Mouse (Mus musculus): ENCODE results near the gene Pde6h. TPM values are rescaled to one million over a fixed set of nuclear protein-coding genes. Genes with fewer than 3 reads are reported as not detected.

The Pde6h gene
- total and polyA plus RNA-seq, 3 experiments, result 0.08 TPM; not detected in 2

- DNase-seq (ENCODE audit: low read depth, low spot score), result no peak
- no peaks in the 10 kb centered on the region for H3K36me3 ChIP-seq (ENCODE audit: control insufficient read depth in 1 of 2, insufficient read depth in 2 of 2, low read length in 2 of 2)
- H3K4me3 ChIP-seq (ENCODE audit: control insufficient read depth in 1 of 2, insufficient read depth in 1 of 2, low read depth in 2 of 2, low read length in 2 of 2), result no peak overlapping the region
- H3K27me3 ChIP-seq (ENCODE audit: control insufficient read depth in 1 of 2, insufficient read depth in 2 of 2, low read length in 2 of 2), result no peaks in the 10 kb centered on the region
- H3K27ac ChIP-seq (ENCODE audit: control insufficient read depth, low read depth, low read length), result no peak overlapping the region
- no peak overlapping the region for H3K9ac ChIP-seq (ENCODE audit: control insufficient read depth, low read depth, low read length, poor library complexity, severe bottlenecking)
- H3K79me2 ChIP-seq (ENCODE audit: control insufficient read depth, insufficient read depth, low read length, poor library complexity), result no peaks in the 10 kb centered on the region
- no peaks in the 10 kb centered on the region for H3K9me3 ChIP-seq (replicated peaks; ENCODE audit: insufficient read depth, low read length)
- no peaks in the 10 kb centered on the region for H3K4me1 ChIP-seq (ENCODE audit: control insufficient read depth in 1 of 2, insufficient read depth in 2 of 2, low read length in 2 of 2)
- TF ChIP-seq CTCF (IDR thresholded peaks at IDR 0.05 in 2 of 3, conservative IDR thresholded peaks at IDR 0.05 in 1 of 3; ENCODE audit: control insufficient read depth in 1 of 3, insufficient read depth in 1 of 3, low read depth in 2 of 3, low read length in 3 of 3, poor library complexity in 1 of 3, severe bottlenecking in 1 of 3) (no peak), EP300 (IDR thresholded peaks at IDR 0.05; ENCODE audit: low read depth in 1 of 2, low read length in 2 of 2) (no peak), BHLHE40 (IDR thresholded peaks at IDR 0.05; ENCODE audit: borderline replicate concordance, low read depth, low read length) (no peak), HCFC1 (IDR thresholded peaks at IDR 0.05; ENCODE audit: low read depth, low read length) (no peak), E2F4 (IDR thresholded peaks at IDR 0.05; ENCODE audit: borderline replicate concordance, low read depth, low read length) (no peak), USF2 (IDR thresholded peaks at IDR 0.05; ENCODE audit: borderline replicate concordance in 1 of 2, insufficient read depth in 1 of 2, low read depth in 1 of 2, low read length in 2 of 2) (no peak), ZMIZ1 (IDR thresholded peaks at IDR 0.05; ENCODE audit: low read depth, low read length) (no peak), KAT2A (conservative IDR thresholded peaks at IDR 0.05; ENCODE audit: low read depth, low read length) (no peak), TAL1 (IDR thresholded peaks at IDR 0.05; ENCODE audit: low read length) (no peak), GABPA (IDR thresholded peaks at IDR 0.05; ENCODE audit: low read depth, low read length) (no peak), MEF2A (IDR thresholded peaks at IDR 0.05; ENCODE audit: extremely low read depth, insufficient replicate concordance, low read depth, low read length, poor library complexity, severe bottlenecking) (no peak), RAD21 (IDR thresholded peaks at IDR 0.05; ENCODE audit: low read depth, low read length) (no peak), POLR2AphosphoS2 (IDR thresholded peaks at IDR 0.05; ENCODE audit: low read length) (no peak), NELFE (IDR thresholded peaks at IDR 0.05; ENCODE audit: low read depth, low read length) (no peak), ZC3H11A (IDR thresholded peaks at IDR 0.05; ENCODE audit: low read depth, low read length) (no peak), TCF12 (IDR thresholded peaks at IDR 0.05; ENCODE audit: low read depth, low read length) (no peak), SMC3 (IDR thresholded peaks at IDR 0.05; ENCODE audit: low read depth, low read length) (no peak), NRF1 (IDR thresholded peaks at IDR 0.05; ENCODE audit: insufficient read depth, low read depth, low read length, poor library complexity, severe bottlenecking) (no peak)
Measured at GRCm38 (mm10) chr6:137004359-137004758, 80.7 kb downstream of the Pde6h start.

- H3K4me1 ChIP-seq (ENCODE audit: control insufficient read depth in 1 of 2, insufficient read depth in 2 of 2, low read length in 2 of 2), result no peaks in the 10 kb centered on the region
- no peaks in the 10 kb centered on the region for H3K79me2 ChIP-seq (ENCODE audit: control insufficient read depth, insufficient read depth, low read length, poor library complexity)
- H3K27ac ChIP-seq (ENCODE audit: control insufficient read depth, low read depth, low read length), result no peak overlapping the region
- no peaks in the 10 kb centered on the region for H3K36me3 ChIP-seq (ENCODE audit: control insufficient read depth in 1 of 2, insufficient read depth in 2 of 2, low read length in 2 of 2)
- TF ChIP-seq MAZ (IDR thresholded peaks at IDR 0.05; ENCODE audit: low read depth, low read length), result no peak
- TF ChIP-seq CHD1 (IDR thresholded peaks at IDR 0.05; ENCODE audit: low read depth, low read length), result no peak
- TF ChIP-seq USF2 (IDR thresholded peaks at IDR 0.05; ENCODE audit: borderline replicate concordance in 1 of 2, insufficient read depth in 1 of 2, low read depth in 1 of 2, low read length in 2 of 2), result no peak
- TF ChIP-seq MXI1 (IDR thresholded peaks at IDR 0.05; ENCODE audit: low read depth, low read length), result no peak
- no peak for TF ChIP-seq E2F4 (IDR thresholded peaks at IDR 0.05; ENCODE audit: borderline replicate concordance, low read depth, low read length)
- no peak for TF ChIP-seq ZC3H11A (IDR thresholded peaks at IDR 0.05; ENCODE audit: low read depth, low read length)
- TF ChIP-seq ELF1 (IDR thresholded peaks at IDR 0.05; ENCODE audit: low read depth, low read length), result no peak
- no peak for TF ChIP-seq RCOR1 (IDR thresholded peaks at IDR 0.05; ENCODE audit: low read depth, low read length)
- TF ChIP-seq CTCF (IDR thresholded peaks at IDR 0.05 in 2 of 3, conservative IDR thresholded peaks at IDR 0.05 in 1 of 3; ENCODE audit: control insufficient read depth in 1 of 3, insufficient read depth in 1 of 3, low read depth in 2 of 3, low read length in 3 of 3, poor library complexity in 1 of 3, severe bottlenecking in 1 of 3), result no peak
- TF ChIP-seq TBP (IDR thresholded peaks at IDR 0.05; ENCODE audit: low read depth, low read length), result no peak
- no peak for TF ChIP-seq CHD2 (IDR thresholded peaks at IDR 0.05; ENCODE audit: low read length)
- TF ChIP-seq TCF12 (IDR thresholded peaks at IDR 0.05; ENCODE audit: low read depth, low read length), result no peak
- no peak for TF ChIP-seq GATA1 (IDR thresholded peaks at IDR 0.05; ENCODE audit: low read depth, low read length)
- TF ChIP-seq GABPA (IDR thresholded peaks at IDR 0.05; ENCODE audit: low read depth, low read length), result no peak
- no peak for TF ChIP-seq JUND (IDR thresholded peaks at IDR 0.05; ENCODE audit: low read depth, low read length)
- no peak for TF ChIP-seq NRF1 (IDR thresholded peaks at IDR 0.05; ENCODE audit: insufficient read depth, low read depth, low read length, poor library complexity, severe bottlenecking)
- TF ChIP-seq SIN3A (IDR thresholded peaks at IDR 0.05; ENCODE audit: low read length), result no peak
- TF ChIP-seq KAT2A (conservative IDR thresholded peaks at IDR 0.05; ENCODE audit: low read depth, low read length), result no peak
- no peak overlapping the region for H3K4me3 ChIP-seq (ENCODE audit: control insufficient read depth in 1 of 2, insufficient read depth in 1 of 2, low read depth in 2 of 2, low read length in 2 of 2)
- no peak for DNase-seq (ENCODE audit: low read depth, low spot score)
- no peak overlapping the region for H3K9ac ChIP-seq (ENCODE audit: control insufficient read depth, low read depth, low read length, poor library complexity, severe bottlenecking)
- no peaks in the 10 kb centered on the region for H3K9me3 ChIP-seq (replicated peaks; ENCODE audit: insufficient read depth, low read length)
- H3K27me3 ChIP-seq (ENCODE audit: control insufficient read depth in 1 of 2, insufficient read depth in 2 of 2, low read length in 2 of 2), result no peaks in the 10 kb centered on the region
Measured at GRCm38 (mm10) chr6:137011187-137011586, 87.6 kb downstream of the Pde6h start.

Data from MEL (cell line).